Mouse (Mus musculus) cortical plate, adult 2 months (tissue): ENCODE measurements at regions not wholly inside any gene's neighbourhood (a gene's known extent, or its start where the extent isn't known, plus 50 kb on each side); places are given as distances from the start of the nearest gene placed in this dataset.

Source experiments
- CTCF ChIP-seq: fragments of 200-500 bp; IDR thresholded peaks from 2 replicates; pipeline ENCODE4 v1.5.1; 2011; ENCODE audit warnings: mild to moderate bottlenecking, control low read depth, low read length; ENCODE audit not compliant: insufficient read depth; ENCODE audit errors: extremely low read depth
- POLR2A ChIP-seq: fragments of 200-500 bp; IDR thresholded peaks from 2 replicates; pipeline ENCODE4 v1.6.1; 2011; ENCODE audit warnings: mild to moderate bottlenecking, low read length, control low read depth; ENCODE audit not compliant: insufficient read depth; ENCODE audit errors: extremely low read depth

- no peak for TF ChIP-seq CTCF
- no peak for TF ChIP-seq POLR2A
Measured at GRCm38 (mm10) chr3:124985428-124985827, 404.5 kb upstream of the 1700003H04Rik start.
